Mouse (Mus musculus) bone marrow macrophage, adult 2 months (primary cell): ENCODE data around the gene Ttc26.

Source experiments
- CTCF ChIP-seq: IDR thresholded peaks from 2 replicates; pipeline ENCODE4 v1.5.1; 2012; ENCODE audit warnings: low read depth, mild to moderate bottlenecking, low read length, moderate library complexity
- POLR2A ChIP-seq: IDR thresholded peaks from 2 replicates; pipeline ENCODE4 v1.6.1; 2012; ENCODE audit warnings: mild to moderate bottlenecking, low read depth, low read length, borderline replicate concordance

DNA sequence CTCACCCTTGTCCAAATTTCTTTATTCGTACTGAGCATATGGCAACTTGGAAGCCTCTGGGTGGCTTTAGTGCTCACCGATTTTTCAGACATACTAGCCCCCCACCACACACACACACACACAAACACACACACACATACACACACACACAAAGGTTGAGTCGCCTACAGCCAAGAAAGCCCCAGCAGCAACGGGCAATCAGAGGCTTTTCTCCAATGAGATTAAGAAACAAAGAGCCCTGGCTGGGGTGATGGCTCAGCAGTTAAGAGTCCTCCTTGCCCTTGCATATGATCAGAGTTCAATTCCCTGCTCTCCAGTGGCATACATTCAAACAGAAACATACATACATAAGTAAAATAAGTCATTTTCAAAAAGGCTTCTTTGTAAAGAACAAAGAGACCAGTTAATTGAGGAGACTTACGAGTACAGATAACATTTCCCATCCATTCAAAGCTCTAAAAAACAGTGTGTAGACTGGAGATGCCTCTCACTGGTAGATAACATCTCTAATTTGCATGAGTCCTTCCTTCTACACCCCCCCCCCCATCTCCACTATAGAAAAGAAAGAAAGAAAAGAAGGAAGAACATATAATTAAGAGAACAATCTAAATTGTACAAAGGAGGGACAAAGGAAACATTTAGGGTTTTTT is 23.5 kb upstream of the Ttc26 start:
- TF ChIP-seq CTCF (no peak), POLR2A (no peak)
